Mouse (Mus musculus): ENCODE data around the gene Ugt1a6a. TPM values are rescaled to one million over a fixed set of nuclear protein-coding genes. Genes with fewer than 3 reads are reported as not detected.
A peak's percentile ranks its signal among the peaks of the same experiment; 100 is the strongest.

Ugt1a6a gene
- polyA plus RNA-seq, 1 experiment from 2014 or later: 2.6 TPM

DNA sequence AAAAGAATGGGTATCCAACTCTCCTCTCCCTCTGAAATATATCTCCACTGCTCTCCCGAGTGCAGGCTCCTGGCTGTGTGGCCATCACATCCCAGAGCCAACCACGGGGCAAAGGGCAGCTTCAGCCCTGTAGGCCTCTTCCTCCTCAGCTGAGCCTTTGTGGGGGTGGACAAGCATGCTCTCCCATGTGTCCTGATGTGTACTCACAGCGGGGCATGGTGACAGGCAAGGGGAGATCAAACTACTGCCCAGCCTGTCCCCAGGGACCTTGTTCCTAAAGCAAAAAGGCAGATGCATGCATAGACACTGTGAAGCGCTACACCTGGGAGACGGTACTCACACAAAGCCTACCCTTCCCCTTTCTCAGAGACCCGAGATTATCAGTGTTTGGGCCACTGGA, 125.5 kb downstream of the Ugt1a6a start:
- peaks cover 35% of the 10 kb centered on the region for H3K9me3 ChIP-seq
- H3K4me2 ChIP-seq: no peak overlapping the region
- H3K4me1 ChIP-seq (replicated peaks): peaks cover 25% of the 10 kb centered on the region
- WGBS: 81% methylated on average over 6 of the region's 6 CpGs
- no peaks in the 10 kb centered on the region for H3K27me3 ChIP-seq
- H3K9ac ChIP-seq: no peak overlapping the region
- no peak overlapping the region for H3K4me3 ChIP-seq
- peak; percentile 3; the same call in 1 of the 2 replicates for ATAC-seq (ENCODE audit: low read depth)
- no peak overlapping the region for H3K27ac ChIP-seq (replicated peaks)
- H3K36me3 ChIP-seq: peaks cover 60% of the 10 kb centered on the region

DNA sequence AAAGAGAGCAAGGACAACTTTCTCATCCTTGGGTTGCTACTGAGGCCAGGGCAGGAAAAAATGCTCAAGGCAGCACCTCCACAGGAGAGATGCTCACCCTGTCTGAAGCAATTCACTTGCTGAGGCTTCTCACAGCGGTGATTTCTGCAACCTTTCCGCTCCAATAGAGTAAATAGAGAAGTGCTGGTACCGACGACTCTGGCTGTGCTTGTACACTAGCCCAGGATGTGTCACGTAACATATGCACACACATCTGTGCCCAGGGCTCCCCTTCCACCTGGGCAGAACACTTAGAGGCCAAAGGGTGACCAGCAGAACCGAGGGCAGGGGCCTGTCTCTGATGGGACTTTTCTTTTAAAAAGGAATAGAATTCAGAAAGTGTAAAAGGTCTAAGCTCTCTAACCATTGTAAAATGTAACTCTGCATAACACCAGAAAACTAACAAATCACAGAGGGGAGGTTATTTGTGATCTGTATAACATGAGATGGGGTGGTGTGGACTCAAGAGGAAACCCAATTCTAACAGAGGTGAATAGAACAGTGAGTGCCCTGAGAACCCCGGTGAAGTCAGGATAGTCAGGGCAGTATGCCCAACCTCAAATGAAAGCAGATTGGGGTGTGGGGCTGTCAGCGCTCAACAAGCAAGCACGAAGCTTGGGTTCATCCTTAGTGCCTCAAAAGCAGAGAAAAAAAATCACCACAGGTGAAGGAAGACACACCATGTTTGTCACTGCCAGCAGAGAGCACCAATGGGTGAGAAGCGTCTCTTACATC, 126.2 kb downstream of the Ugt1a6a start:
- no peak overlapping the region for H3K27ac ChIP-seq (replicated peaks)
- peaks cover 67% of the 10 kb centered on the region for H3K36me3 ChIP-seq
- peaks cover 25% of the 10 kb centered on the region for H3K4me1 ChIP-seq (replicated peaks)
- no peak overlapping the region for H3K4me3 ChIP-seq
- no peak for ATAC-seq (ENCODE audit: low read depth)
- H3K27me3 ChIP-seq: no peaks in the 10 kb centered on the region
- no peak overlapping the region for H3K4me2 ChIP-seq
- no peak overlapping the region for H3K9ac ChIP-seq
- 85% methylated on average over 10 of the region's 10 CpGs for WGBS
- H3K9me3 ChIP-seq: peaks cover 33% of the 10 kb centered on the region

DNA sequence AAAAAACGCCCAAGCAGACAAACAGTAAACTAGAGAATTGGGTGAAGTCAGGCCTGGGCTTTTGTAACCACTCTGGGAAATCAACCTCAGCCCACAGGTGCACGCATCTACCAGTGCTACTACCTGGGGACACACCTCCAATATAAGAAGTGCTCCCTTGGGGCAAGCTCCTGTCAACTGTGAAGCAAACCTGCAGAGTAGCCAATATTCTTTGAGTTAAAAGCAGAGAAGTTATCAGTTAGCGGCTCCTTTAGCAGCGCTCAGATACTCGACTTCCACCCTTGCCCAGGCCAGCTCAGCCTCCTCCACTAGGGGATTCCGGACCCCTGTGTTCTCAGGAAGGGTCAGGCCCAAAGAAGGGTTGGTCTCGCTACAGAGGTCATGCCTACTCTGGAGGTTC, 127.1 kb downstream of the Ugt1a6a start:
- Histone ChIP-seq H3K27ac (replicated peaks) (no peak overlapping the region), H3K27me3 (no peaks in the 10 kb centered on the region), H3K4me3 (no peak overlapping the region), H3K9me3 (peaks cover 24% of the 10 kb centered on the region), H3K36me3 (peaks cover 76% of the 10 kb centered on the region), H3K9ac (no peak overlapping the region), H3K4me2 (no peak overlapping the region), H3K4me1 (replicated peaks) (peaks cover 25% of the 10 kb centered on the region)
- WGBS: 85% methylated on average over 7 of the region's 7 CpGs
- ATAC-seq (ENCODE audit: low read depth): no peak

DNA sequence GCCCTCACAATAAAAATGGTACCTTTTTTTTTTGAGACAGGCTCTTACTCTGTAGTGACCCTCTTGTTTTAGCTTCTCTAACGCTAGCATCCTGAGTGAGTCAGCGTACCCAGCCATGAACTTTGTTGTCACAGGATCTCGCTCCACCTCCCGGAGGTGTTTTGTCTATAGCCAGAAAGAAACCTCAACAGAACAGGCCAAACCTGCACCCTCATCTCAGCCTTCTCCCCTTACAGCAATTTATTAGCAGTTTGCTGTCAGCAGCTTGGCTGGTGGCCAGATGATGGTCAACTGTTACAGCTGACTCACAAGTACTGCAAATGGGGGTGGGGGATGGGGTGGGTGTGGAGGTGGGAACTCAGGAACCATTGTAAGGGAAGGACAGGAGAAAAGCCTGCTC, 127.6 kb downstream of the Ugt1a6a start:
- no peak for ATAC-seq (ENCODE audit: low read depth)

DNA sequence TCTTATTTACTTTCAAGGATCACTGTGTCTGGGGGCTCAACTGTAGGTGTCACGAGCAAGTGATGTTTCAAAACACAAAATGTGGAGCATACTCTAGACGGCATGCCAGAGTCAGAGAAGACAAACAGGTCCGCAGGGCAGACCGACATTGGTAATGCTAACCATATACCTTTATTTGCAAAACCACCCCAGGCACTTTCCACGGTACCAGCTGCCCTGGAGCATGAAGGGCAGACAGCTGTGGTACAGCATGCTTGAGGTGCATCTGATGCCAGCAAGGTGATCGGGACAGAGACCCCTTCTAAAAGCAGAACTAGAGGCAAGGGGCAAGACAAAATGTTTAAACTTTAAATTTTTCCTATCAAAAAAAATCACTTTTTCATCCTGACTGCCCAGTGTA, 128.4 kb downstream of the Ugt1a6a start:
- Histone ChIP-seq H3K27ac (replicated peaks) (no peak overlapping the region), H3K9ac (no peak overlapping the region), H3K4me2 (no peak overlapping the region), H3K36me3 (peaks cover 89% of the 10 kb centered on the region), H3K27me3 (no peaks in the 10 kb centered on the region), H3K4me1 (replicated peaks) (peaks cover 25% of the 10 kb centered on the region), H3K9me3 (peaks cover 12% of the 10 kb centered on the region), H3K4me3 (no peak overlapping the region)
- 79% methylated on average over 6 of the region's 6 CpGs for WGBS
- ATAC-seq (ENCODE audit: low read depth): no peak

More for the DNA sequence above, 127.6 kb downstream of the Ugt1a6a start:
- H3K9ac ChIP-seq: no peak overlapping the region
- H3K36me3 ChIP-seq: peaks cover 82% of the 10 kb centered on the region
- no peak overlapping the region for H3K27ac ChIP-seq (replicated peaks)
- WGBS: 77% methylated on average over 4 of the region's 4 CpGs
- no peak overlapping the region for H3K4me2 ChIP-seq
- no peak overlapping the region for H3K4me3 ChIP-seq
- H3K9me3 ChIP-seq: peaks cover 19% of the 10 kb centered on the region
- H3K4me1 ChIP-seq (replicated peaks): peaks cover 25% of the 10 kb centered on the region
- H3K27me3 ChIP-seq: no peaks in the 10 kb centered on the region

DNA sequence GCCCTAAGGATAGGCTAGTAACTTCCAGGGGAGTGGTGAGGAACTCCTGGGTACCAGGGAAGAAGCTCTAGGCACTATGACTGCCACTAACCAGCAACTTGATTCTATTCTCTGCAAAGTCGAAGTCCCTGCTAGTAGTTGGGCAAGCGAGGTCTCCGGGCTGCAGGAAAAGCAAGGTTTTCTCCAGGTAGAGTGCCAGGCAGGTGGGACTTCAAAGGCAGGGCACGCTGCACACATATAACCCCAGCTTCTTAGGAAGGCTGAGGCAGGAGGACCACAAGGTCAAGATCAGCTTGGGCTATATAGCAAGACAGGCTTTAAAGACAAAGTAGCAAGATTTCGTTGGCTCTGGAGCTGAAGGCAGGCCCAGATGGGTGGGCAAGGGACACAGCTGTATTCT, 129.2 kb downstream of the Ugt1a6a start:
- Histone ChIP-seq H3K27ac (replicated peaks) (no peak overlapping the region), H3K4me2 (no peak overlapping the region), H3K4me3 (no peak overlapping the region), H3K4me1 (replicated peaks) (peaks cover 25% of the 10 kb centered on the region), H3K27me3 (no peaks in the 10 kb centered on the region), H3K9me3 (0 out of 2 replicates have a peak, but pooled peaks cover 5% of the 10 kb centered on the region), H3K36me3 (peaks cover 97% of the 10 kb centered on the region), H3K9ac (no peak overlapping the region)
- WGBS: 92% methylated on average over 5 of the region's 5 CpGs
- ATAC-seq (ENCODE audit: low read depth): no peak

DNA sequence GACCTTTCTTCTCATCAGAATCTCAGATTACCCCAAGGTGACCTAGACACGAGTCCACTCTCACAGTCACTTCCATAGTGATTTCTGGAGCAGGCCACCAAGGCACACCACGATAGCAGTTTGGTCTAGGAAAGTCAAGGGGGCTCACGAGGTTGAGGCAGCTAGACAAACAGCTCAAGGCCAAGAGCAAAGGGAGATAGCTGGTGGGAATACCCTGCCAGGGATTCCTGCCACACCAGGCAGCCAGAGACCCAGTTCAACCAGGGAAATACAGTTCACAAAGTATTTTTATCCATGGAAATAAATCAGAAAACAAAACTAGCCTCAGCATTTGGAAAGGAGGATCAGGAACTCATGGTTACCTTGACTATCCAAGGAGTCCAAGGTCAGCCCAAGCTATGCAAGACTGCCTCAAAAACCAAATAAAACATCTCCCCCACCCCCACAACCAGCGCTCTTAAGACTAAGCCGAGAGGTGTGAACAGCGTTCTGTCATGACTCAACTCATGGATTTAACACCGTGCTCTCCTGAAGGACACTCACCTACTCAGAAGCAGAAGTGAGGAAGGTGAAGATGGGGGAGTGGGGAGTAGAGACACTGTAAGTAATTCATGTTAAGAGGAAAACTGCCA, 129.7 kb downstream of the Ugt1a6a start:
- Histone ChIP-seq H3K4me1 (replicated peaks) (peaks cover 22% of the 10 kb centered on the region), H3K27ac (replicated peaks) (no peak overlapping the region), H3K27me3 (no peaks in the 10 kb centered on the region), H3K9ac (no peak overlapping the region), H3K36me3 (peaks cover 100% of the 10 kb centered on the region), H3K9me3 (0 out of 2 replicates have a peak, but pooled peaks cover 5% of the 10 kb centered on the region), H3K4me2 (no peak overlapping the region), H3K4me3 (no peak overlapping the region)
- no peak for ATAC-seq (ENCODE audit: low read depth)
- 90% methylated on average over 7 of the region's 7 CpGs for WGBS

DNA sequence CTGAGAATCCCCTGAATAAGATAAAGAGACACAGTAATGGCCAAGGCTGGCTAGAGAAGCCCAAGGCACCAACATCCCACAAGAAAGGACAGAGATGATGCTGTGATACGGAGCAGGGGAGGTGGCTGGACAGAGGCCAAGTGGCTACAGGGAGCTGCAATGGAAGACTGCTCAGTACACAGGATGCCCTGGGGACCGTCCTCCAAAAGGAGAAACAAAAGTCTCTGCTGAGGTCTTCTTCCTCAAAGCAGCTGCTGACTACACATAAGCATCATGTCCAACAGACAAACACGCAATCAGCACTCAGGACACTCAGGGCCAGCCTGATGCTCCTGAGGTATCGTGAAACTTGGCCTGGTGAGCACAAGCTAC, 130.2 kb downstream of the Ugt1a6a start:
- H3K9me3 ChIP-seq: 0 out of 2 replicates have a peak, but pooled peaks cover 5% of the 10 kb centered on the region
- H3K9ac ChIP-seq: no peak overlapping the region
- no peak overlapping the region for H3K27ac ChIP-seq (replicated peaks)
- peaks cover 17% of the 10 kb centered on the region for H3K4me1 ChIP-seq (replicated peaks)
- H3K36me3 ChIP-seq: peaks cover 100% of the 10 kb centered on the region
- H3K27me3 ChIP-seq: no peaks in the 10 kb centered on the region
- H3K4me3 ChIP-seq: no peak overlapping the region
- no peak for ATAC-seq (ENCODE audit: low read depth)
- H3K4me2 ChIP-seq: no peak overlapping the region
- 80% methylated on average over 4 of the region's 4 CpGs for WGBS

DNA sequence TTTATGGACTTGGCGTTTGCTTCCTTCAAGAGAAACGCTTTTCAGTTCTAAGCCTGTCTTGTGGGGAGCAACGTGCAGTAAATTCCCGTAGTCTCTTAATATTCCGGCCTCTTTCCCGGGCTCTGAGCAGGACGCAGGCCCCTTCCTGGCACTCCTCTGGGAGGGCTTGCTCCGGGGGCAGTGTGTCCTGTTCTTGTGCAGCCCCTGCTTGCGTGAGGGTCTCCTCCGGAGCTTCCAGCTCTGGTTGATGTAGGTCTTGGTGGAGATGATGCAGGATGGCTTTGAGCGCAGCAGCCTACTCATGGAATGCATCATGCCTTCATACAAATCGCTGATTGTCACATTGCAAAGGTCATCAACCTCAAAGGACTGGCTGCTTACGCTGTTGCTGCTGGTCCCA, 131.5 kb downstream of the Ugt1a6a start:
- H3K4me2 ChIP-seq: no peak overlapping the region
- peaks cover 90% of the 10 kb centered on the region for H3K36me3 ChIP-seq
- H3K9me3 ChIP-seq: 0 out of 2 replicates have a peak, but pooled peaks cover 5% of the 10 kb centered on the region
- H3K4me3 ChIP-seq: no peak overlapping the region
- H3K9ac ChIP-seq: no peak overlapping the region
- no peak for ATAC-seq (ENCODE audit: low read depth)
- 88% methylated on average over 13 of the region's 13 CpGs for WGBS
- H3K27me3 ChIP-seq: no peaks in the 10 kb centered on the region
- H3K27ac ChIP-seq (replicated peaks): no peak overlapping the region
- H3K4me1 ChIP-seq (replicated peaks): peaks cover 12% of the 10 kb centered on the region

DNA sequence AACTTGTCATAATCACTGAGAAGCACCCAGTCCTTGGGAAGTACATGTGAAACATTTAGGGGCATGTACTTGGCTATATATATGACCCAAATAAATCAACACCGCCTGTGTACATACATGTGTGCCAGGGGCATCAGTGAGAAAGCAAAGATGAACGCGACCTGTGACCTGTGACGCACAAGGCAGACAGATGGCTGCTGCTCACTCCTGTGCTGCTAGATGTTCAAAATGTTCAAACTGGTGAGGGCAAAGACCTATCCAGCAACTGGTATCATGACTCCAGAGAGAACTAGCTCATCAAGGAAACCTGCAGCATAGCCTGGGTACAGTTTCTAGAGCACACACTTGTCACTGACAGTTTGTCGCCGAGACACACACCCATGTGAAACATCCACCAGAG, 132.9 kb downstream of the Ugt1a6a start:
- no peaks in the 10 kb centered on the region for H3K27me3 ChIP-seq
- H3K9ac ChIP-seq: no peak overlapping the region
- H3K4me2 ChIP-seq: no peak overlapping the region
- H3K9me3 ChIP-seq: 0 out of 2 replicates have a peak, but pooled peaks cover 5% of the 10 kb centered on the region
- H3K27ac ChIP-seq (replicated peaks): no peak overlapping the region
- peaks cover 3% of the 10 kb centered on the region for H3K4me1 ChIP-seq (replicated peaks)
- no peak for ATAC-seq (ENCODE audit: low read depth)
- H3K4me3 ChIP-seq: no peak overlapping the region
- 92% methylated on average over 6 of the region's 6 CpGs for WGBS
- peaks cover 87% of the 10 kb centered on the region for H3K36me3 ChIP-seq

DNA sequence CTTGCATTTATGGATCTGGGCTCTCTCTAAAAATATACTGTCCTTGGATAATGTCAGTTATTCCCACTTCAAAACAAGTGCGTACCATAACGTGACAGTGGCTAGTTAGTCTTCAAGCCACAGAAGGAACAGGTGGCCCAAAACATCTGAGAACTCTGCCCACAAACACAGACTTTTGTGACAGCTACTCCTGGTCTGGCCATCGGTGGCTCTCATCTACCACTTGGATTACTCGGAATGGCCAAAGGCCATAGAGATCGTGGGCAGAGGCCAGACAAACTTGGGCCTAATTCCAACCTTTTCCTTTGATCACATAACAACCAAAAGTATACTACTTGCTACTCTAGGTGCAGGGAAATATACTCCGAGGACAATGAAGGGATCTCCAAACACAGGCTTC, 133.5 kb downstream of the Ugt1a6a start:
- Histone ChIP-seq H3K27me3 (no peaks in the 10 kb centered on the region), H3K4me3 (no peak overlapping the region), H3K27ac (replicated peaks) (no peak overlapping the region), H3K9me3 (0 out of 2 replicates have a peak, but pooled peaks cover 5% of the 10 kb centered on the region), H3K4me2 (no peak overlapping the region), H3K9ac (no peak overlapping the region), H3K4me1 (replicated peaks) (no peaks in the 10 kb centered on the region), H3K36me3 (peaks cover 86% of the 10 kb centered on the region)
- ATAC-seq (ENCODE audit: low read depth): no peak
- 89% methylated on average over 6 of the region's 6 CpGs for WGBS

Measured in neural tube, embryonic 13.5 days (tissue).